In the genomic region with DNA sequence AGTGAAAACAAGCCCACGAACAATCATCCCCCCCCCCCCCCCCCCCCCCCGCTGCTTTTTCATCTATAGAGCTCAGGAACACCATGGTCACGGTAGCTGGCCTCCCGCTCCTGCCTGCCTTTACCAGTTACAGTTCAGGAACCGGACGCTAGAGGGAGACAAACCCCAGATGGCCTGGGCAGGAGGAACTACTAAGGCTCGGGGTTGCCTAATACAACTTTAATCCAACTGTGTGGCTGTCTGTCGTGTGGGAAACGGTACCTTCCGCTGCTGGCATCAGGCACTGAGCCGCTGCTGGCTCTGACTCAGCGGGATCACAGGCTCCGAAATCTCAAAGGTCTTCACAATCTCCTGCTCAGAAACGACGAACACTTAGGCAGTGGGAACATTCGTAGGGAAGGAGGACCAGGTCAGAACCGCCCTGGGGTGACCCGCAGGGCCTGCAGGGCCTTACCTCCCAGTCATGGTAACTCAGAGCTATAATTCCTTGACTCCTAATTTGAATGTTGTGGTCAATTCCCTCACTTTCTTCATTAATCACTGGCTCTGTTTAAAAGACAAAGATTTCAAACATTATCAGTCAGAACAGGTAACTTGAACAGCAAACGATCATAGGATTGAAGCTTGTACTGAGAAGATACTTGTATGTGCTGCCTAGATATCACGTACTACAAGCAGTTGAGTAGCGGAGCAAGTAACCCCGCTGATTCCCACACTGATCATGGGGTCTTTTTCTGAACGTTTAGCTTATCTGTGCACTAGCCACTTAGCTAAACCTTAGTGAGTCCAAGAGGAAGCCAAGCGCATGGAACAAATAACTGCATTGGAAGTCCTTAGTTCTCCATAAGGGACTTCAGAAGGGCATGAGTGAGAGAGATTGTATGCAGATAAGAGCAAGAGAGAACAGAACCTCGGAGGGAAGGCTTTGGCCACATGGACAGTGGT, we compare ENCODE assay signal across 7 mouse cellular contexts. TPM values are rescaled to one million over a fixed set of nuclear protein-coding genes. Genes with fewer than 3 reads are reported as not detected.
A peak's percentile ranks its signal among the peaks of the same experiment; 100 is the strongest.
DNase-seq lines count a peak whose midpoint lies in the region; ATAC-seq lines count a peak whose summit lies in the region.

No protein-coding gene starts in this region.

- H3K36me3 ChIP-seq in embryonic facial prominence, embryonic 11.5 days (replicated peaks; ENCODE audit: control insufficient read depth, insufficient read depth, low read depth, low read length) = peaks cover 8% of the 10 kb centered on the region
- H3K36me3 ChIP-seq in limb, embryonic 10.5 days = peaks cover 98% of the 10 kb centered on the region
- H3K36me3 ChIP-seq in midbrain, embryonic 14.5 days (ENCODE audit: control insufficient read depth, insufficient read depth, low read length) = peaks cover 54% of the 10 kb centered on the region

- no peaks in the 10 kb centered on the region for H3K4me1 ChIP-seq in embryonic facial prominence, embryonic 11.5 days (ENCODE audit: control insufficient read depth, insufficient read depth, low read length)
- no peaks in the 10 kb centered on the region for H3K4me1 ChIP-seq in limb, embryonic 10.5 days
- H3K4me1 ChIP-seq in midbrain, embryonic 14.5 days (ENCODE audit: control insufficient read depth, insufficient read depth, low read length) = no peaks in the 10 kb centered on the region

- DNase-seq in adrenal gland, postnatal 10 days = peak; percentile 96
- DNase-seq in embryonic facial prominence, embryonic 11.5 days (ENCODE audit: low spot score) = peak; percentile 88
- peak; percentile 89 to 97 for DNase-seq in heart, adult 18-20 months
- DNase-seq in kidney, adult 18-20 months = peak; percentile 91
- DNase-seq in limb, embryonic 10.5 days (ENCODE audit: low spot score) = peak; percentile 90
- peak; percentile 91 for DNase-seq in midbrain, embryonic 14.5 days
- peak; percentile 74 for DNase-seq in spleen, adult 12 weeks (ENCODE audit: low spot score)

- H3K9me3 ChIP-seq in embryonic facial prominence, embryonic 11.5 days (replicated peaks; ENCODE audit: control insufficient read depth, low read length) = no peaks in the 10 kb centered on the region
- H3K9me3 ChIP-seq in limb, embryonic 10.5 days (replicated peaks) = no peaks in the 10 kb centered on the region
- no peaks in the 10 kb centered on the region for H3K9me3 ChIP-seq in midbrain, embryonic 14.5 days (ENCODE audit: control insufficient read depth, low read length)

- no peaks in the 10 kb centered on the region for H3K27me3 ChIP-seq in embryonic facial prominence, embryonic 11.5 days (ENCODE audit: control insufficient read depth, insufficient read depth, low read length)
- no peaks in the 10 kb centered on the region for H3K27me3 ChIP-seq in limb, embryonic 10.5 days (ENCODE audit: low read depth, poor library complexity, severe bottlenecking)
- H3K27me3 ChIP-seq in midbrain, embryonic 14.5 days (ENCODE audit: control insufficient read depth, insufficient read depth, low read length) = no peaks in the 10 kb centered on the region

- H3K27ac ChIP-seq in embryonic facial prominence, embryonic 11.5 days (replicated peaks; ENCODE audit: low read depth, low read length) = no peak overlapping the region
- H3K27ac ChIP-seq in limb, embryonic 10.5 days = no peak overlapping the region
- H3K27ac ChIP-seq in midbrain, embryonic 14.5 days (replicated peaks; ENCODE audit: low read depth, low read length) = no peak overlapping the region

- H3K4me3 ChIP-seq in embryonic facial prominence, embryonic 11.5 days (ENCODE audit: low read depth, low read length) = no peak overlapping the region
- H3K4me3 ChIP-seq in limb, embryonic 10.5 days = no peak overlapping the region
- no peak overlapping the region for H3K4me3 ChIP-seq in midbrain, embryonic 14.5 days (replicated peaks; ENCODE audit: low read depth, low read length)

- no peak overlapping the region for H3K9ac ChIP-seq in embryonic facial prominence, embryonic 11.5 days (replicated peaks; ENCODE audit: low read length)
- no peak overlapping the region for H3K9ac ChIP-seq in midbrain, embryonic 14.5 days (replicated peaks; ENCODE audit: low read length)

- peak; percentile 48 for ATAC-seq in embryonic facial prominence, embryonic 11.5 days (replicated peaks; ENCODE audit: insufficient number of reproducible peaks, low FRiP score, low TSS enrichment, low read depth)
- ATAC-seq in midbrain, embryonic 14.5 days (ENCODE audit: low FRiP score, low TSS enrichment) = no peak; the same call in 1 of the 2 replicates

- H3K4me2 ChIP-seq in embryonic facial prominence, embryonic 11.5 days (ENCODE audit: low read depth, low read length) = no peak overlapping the region
- H3K4me2 ChIP-seq in midbrain, embryonic 14.5 days (ENCODE audit: low read length) = no peak overlapping the region

- 52% methylated on average over 24 of the region's 25 CpGs for WGBS in embryonic facial prominence, embryonic 11.5 days
- WGBS in limb, embryonic 10.5 days = 58% methylated on average over 25 of the region's 25 CpGs
- WGBS in midbrain, embryonic 14.5 days = 43% methylated on average over 25 of the region's 25 CpGs

RNA-seq across cellular contexts. Expression of gene Ate1, which starts 13.4 kb away (rescaled TPM):
- total RNA-seq in adrenal gland, postnatal 10 days (2021) = 10 to 100 TPM; 32.6 to 35.1 TPM
- 43.1 and 46.1 TPM in 2 replicates for polyA plus RNA-seq in embryonic facial prominence, embryonic 11.5 days (2014; fragmentation: Nextera tagmentation; extraction: Ambion mirVana)
- total RNA-seq in heart, adult 18-20 months (2021) = 10 to 100 TPM; 37.6 to 38.3 TPM
- polyA plus RNA-seq in limb, embryonic 10.5 days (2016; fragmentation: Nextera tagmentation; extraction: Ambion mirVana) = 37.9 and 42.6 TPM in 2 replicates
- 113 and 122 TPM in 2 replicates for polyA plus RNA-seq in midbrain, embryonic 14.5 days (2014; fragmentation: Nextera tagmentation; extraction: Ambion mirVana)

RNA-seq across cellular contexts. Expression of gene Nsmce4a, which starts 39.3 kb away (rescaled TPM):
- 10 to 100 TPM; 60.1 to 72.7 TPM for total RNA-seq in adrenal gland, postnatal 10 days (2021)
- 249 and 271 TPM in 2 replicates for polyA plus RNA-seq in embryonic facial prominence, embryonic 11.5 days (2014; fragmentation: Nextera tagmentation; extraction: Ambion mirVana)
- 10 to 100 TPM; 39.3 to 44.3 TPM for total RNA-seq in heart, adult 18-20 months (2021)
- polyA plus RNA-seq in limb, embryonic 10.5 days (2016; fragmentation: Nextera tagmentation; extraction: Ambion mirVana) = 199 TPM in 2 replicates
- 99.1 and 114 TPM in 2 replicates for polyA plus RNA-seq in midbrain, embryonic 14.5 days (2014; fragmentation: Nextera tagmentation; extraction: Ambion mirVana)

RNA-seq across cellular contexts. Expression of gene Tacc2, which starts 43.6 kb away (rescaled TPM):
- total RNA-seq in adrenal gland, postnatal 10 days (2021) = 10 to 100 TPM; 27.5 to 58.4 TPM
- 39.6 and 39.9 TPM in 2 replicates for polyA plus RNA-seq in embryonic facial prominence, embryonic 11.5 days (2014; fragmentation: Nextera tagmentation; extraction: Ambion mirVana)
- 100 to 1,000 TPM; 317 to 395 TPM for total RNA-seq in heart, adult 18-20 months (2021)
- polyA plus RNA-seq in limb, embryonic 10.5 days (2016; fragmentation: Nextera tagmentation; extraction: Ambion mirVana) = 37.5 and 39.2 TPM in 2 replicates
- 50.8 and 72.4 TPM in 2 replicates for polyA plus RNA-seq in midbrain, embryonic 14.5 days (2014; fragmentation: Nextera tagmentation; extraction: Ambion mirVana)
